Mouse (Mus musculus): ENCODE results near the gene Carmil1. TPM values are rescaled to one million over a fixed set of nuclear protein-coding genes. Genes with fewer than 3 reads are reported as not detected.

Carmil1 gene
- polyA plus RNA-seq, 1 experiment from 2014 or later = 5.9 TPM

- H3K9me3 ChIP-seq (ENCODE audit: low read length) = no peaks in the 10 kb centered on the region
- no peak overlapping the region for H3K4me3 ChIP-seq (ENCODE audit: low read depth, low read length)
- H3K27me3 ChIP-seq (ENCODE audit: insufficient read depth, low read length) = no peaks in the 10 kb centered on the region
- H3K4me2 ChIP-seq (ENCODE audit: low read depth, low read length) = no peak overlapping the region
- peaks cover 7% of the 10 kb centered on the region for H3K4me1 ChIP-seq (ENCODE audit: insufficient read depth)
- ATAC-seq = no peak
- no peak overlapping the region for H3K9ac ChIP-seq (replicated peaks)
- 71% methylated on average over 3 of the region's 3 CpGs for WGBS (ENCODE audit: insufficient replicate concordance)
- TF ChIP-seq CTCF (IDR thresholded peaks at IDR 0.05; ENCODE audit: low read depth) (no peak), EP300 (IDR thresholded peaks at IDR 0.05; ENCODE audit: low read depth) (no peak)
- no peak for DNase-seq
- no peak overlapping the region for H3K27ac ChIP-seq (ENCODE audit: low read depth)
- peaks cover 3% of the 10 kb centered on the region; the same call in 1 of the 2 replicates for H3K36me3 ChIP-seq (replicated peaks; ENCODE audit: insufficient read depth, low read length)
Observed at GRCm38 (mm10) chr13:24147006-24147405, 133.6 kb downstream of the Carmil1 start.

- Histone ChIP-seq H3K9me3 (ENCODE audit: low read length) (no peaks in the 10 kb centered on the region), H3K36me3 (replicated peaks; ENCODE audit: insufficient read depth, low read length) (peaks cover 3% of the 10 kb centered on the region; the same call in 1 of the 2 replicates), H3K9ac (replicated peaks) (no peak overlapping the region), H3K4me1 (ENCODE audit: insufficient read depth) (peaks cover 7% of the 10 kb centered on the region), H3K27ac (ENCODE audit: low read depth) (no peak overlapping the region), H3K27me3 (ENCODE audit: insufficient read depth, low read length) (no peaks in the 10 kb centered on the region), H3K4me2 (ENCODE audit: low read depth, low read length) (no peak overlapping the region), H3K4me3 (ENCODE audit: low read depth, low read length) (no peak overlapping the region)
- DNase-seq = no peak
- no peak for TF ChIP-seq EP300 (IDR thresholded peaks at IDR 0.05; ENCODE audit: low read depth)
- no peak for TF ChIP-seq CTCF (IDR thresholded peaks at IDR 0.05; ENCODE audit: low read depth)
- no peak for ATAC-seq
- 80% methylated on average over 5 of the region's 5 CpGs for WGBS (ENCODE audit: insufficient replicate concordance)
Observed at GRCm38 (mm10) chr13:24146541-24146940, 134.1 kb downstream of the Carmil1 start.

- Histone ChIP-seq H3K9ac (replicated peaks) (no peak overlapping the region), H3K36me3 (replicated peaks; ENCODE audit: insufficient read depth, low read length) (peaks cover 3% of the 10 kb centered on the region; the same call in 1 of the 2 replicates), H3K4me1 (ENCODE audit: insufficient read depth) (peaks cover 7% of the 10 kb centered on the region), H3K4me2 (ENCODE audit: low read depth, low read length) (no peak overlapping the region), H3K4me3 (ENCODE audit: low read depth, low read length) (no peak overlapping the region), H3K9me3 (ENCODE audit: low read length) (no peaks in the 10 kb centered on the region), H3K27ac (ENCODE audit: low read depth) (peak overlapping the region; percentile 81), H3K27me3 (ENCODE audit: insufficient read depth, low read length) (no peaks in the 10 kb centered on the region)
- WGBS (ENCODE audit: insufficient replicate concordance) = 48% methylated on average over 4 of the region's 4 CpGs
- DNase-seq (no peak), ATAC-seq (no peak)
- TF ChIP-seq EP300 (IDR thresholded peaks at IDR 0.05; ENCODE audit: low read depth) = no peak
- no peak for TF ChIP-seq CTCF (IDR thresholded peaks at IDR 0.05; ENCODE audit: low read depth)
Observed at GRCm38 (mm10) chr13:24144858-24145257, 135.7 kb downstream of the Carmil1 start.

GRCm38 (mm10) chr13:24144141-24144540 lies 136.5 kb downstream of the Carmil1 start:
- no peak overlapping the region for H3K4me3 ChIP-seq (ENCODE audit: low read depth, low read length)
- no peak overlapping the region for H3K9ac ChIP-seq (replicated peaks)
- no peaks in the 10 kb centered on the region for H3K27me3 ChIP-seq (ENCODE audit: insufficient read depth, low read length)
- H3K4me1 ChIP-seq (ENCODE audit: insufficient read depth) = peaks cover 7% of the 10 kb centered on the region
- H3K4me2 ChIP-seq (ENCODE audit: low read depth, low read length) = no peak overlapping the region
- peak overlapping the region; percentile 81 for H3K27ac ChIP-seq (ENCODE audit: low read depth)
- WGBS (ENCODE audit: insufficient replicate concordance) = 40% methylated on average over 2 of the region's 2 CpGs
- H3K9me3 ChIP-seq (ENCODE audit: low read length) = no peaks in the 10 kb centered on the region
- peaks cover 3% of the 10 kb centered on the region; the same call in 1 of the 2 replicates for H3K36me3 ChIP-seq (replicated peaks; ENCODE audit: insufficient read depth, low read length)
- DNase-seq (peak; percentile 69), ATAC-seq (peak; percentile 100)
- TF ChIP-seq CTCF (IDR thresholded peaks at IDR 0.05; ENCODE audit: low read depth) (no peak), EP300 (IDR thresholded peaks at IDR 0.05; ENCODE audit: low read depth) (peak; percentile 86)

- Histone ChIP-seq H3K9ac (replicated peaks) (no peak overlapping the region), H3K27me3 (ENCODE audit: insufficient read depth, low read length) (no peaks in the 10 kb centered on the region), H3K36me3 (replicated peaks; ENCODE audit: insufficient read depth, low read length) (0 out of 2 replicates have a peak, but pooled peaks cover 6% of the 10 kb centered on the region), H3K9me3 (ENCODE audit: low read length) (no peaks in the 10 kb centered on the region), H3K4me2 (ENCODE audit: low read depth, low read length) (no peak overlapping the region), H3K4me1 (ENCODE audit: insufficient read depth) (peaks cover 6% of the 10 kb centered on the region; the same call in 1 of the 2 replicates), H3K27ac (ENCODE audit: low read depth) (no peak overlapping the region), H3K4me3 (ENCODE audit: low read depth, low read length) (no peak overlapping the region)
- TF ChIP-seq CTCF (IDR thresholded peaks at IDR 0.05; ENCODE audit: low read depth) = no peak
- no peak for TF ChIP-seq EP300 (IDR thresholded peaks at IDR 0.05; ENCODE audit: low read depth)
- 82% methylated on average over 5 of the region's 5 CpGs for WGBS (ENCODE audit: insufficient replicate concordance)
- DNase-seq (no peak), ATAC-seq (no peak)
Observed at GRCm38 (mm10) chr13:24136836-24137235, 143.8 kb downstream of the Carmil1 start.

GRCm38 (mm10) chr13:24135282-24136230 lies 145.0 kb downstream of the Carmil1 start:
- WGBS (ENCODE audit: insufficient replicate concordance) = 59% methylated on average over 21 of the region's 21 CpGs
- H3K4me1 ChIP-seq (ENCODE audit: insufficient read depth) = peaks cover 6% of the 10 kb centered on the region; the same call in 1 of the 2 replicates
- H3K9ac ChIP-seq (replicated peaks) = no peak overlapping the region
- ATAC-seq (peak; percentile 92), DNase-seq (peak; percentile 28)
- no peak for TF ChIP-seq EP300 (IDR thresholded peaks at IDR 0.05; ENCODE audit: low read depth)
- peak; percentile 45 for TF ChIP-seq CTCF (IDR thresholded peaks at IDR 0.05; ENCODE audit: low read depth)
- H3K4me2 ChIP-seq (ENCODE audit: low read depth, low read length) = no peak overlapping the region
- peak overlapping the region; percentile 57 for H3K27ac ChIP-seq (ENCODE audit: low read depth)
- H3K36me3 ChIP-seq (replicated peaks; ENCODE audit: insufficient read depth, low read length) = 0 out of 2 replicates have a peak, but pooled peaks cover 6% of the 10 kb centered on the region
- no peak overlapping the region for H3K4me3 ChIP-seq (ENCODE audit: low read depth, low read length)
- no peaks in the 10 kb centered on the region for H3K27me3 ChIP-seq (ENCODE audit: insufficient read depth, low read length)
- no peaks in the 10 kb centered on the region for H3K9me3 ChIP-seq (ENCODE audit: low read length)

Data from liver, postnatal 0 days (tissue).